Comparison of ENCODE assay signal across 19 mouse cellular contexts in the genomic region with DNA sequence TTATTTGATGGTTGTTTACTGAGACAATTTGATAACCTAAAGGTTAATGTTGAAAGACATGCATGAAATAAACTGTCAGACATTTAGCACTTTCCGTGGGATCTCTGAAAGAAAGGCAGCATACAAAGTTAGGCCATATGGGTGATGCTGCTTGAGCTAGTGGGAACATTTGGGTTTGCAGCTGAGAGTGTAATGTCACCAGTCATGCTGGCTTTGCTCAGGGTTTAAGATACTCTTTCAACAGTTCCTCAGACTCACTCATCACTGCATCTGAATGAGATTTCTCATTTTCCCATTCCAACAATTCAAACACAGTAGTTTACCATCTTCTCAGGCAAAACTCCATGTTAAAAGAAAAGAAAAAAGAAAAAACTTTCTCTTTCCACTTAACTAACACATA.
A peak's percentile ranks its signal among the peaks of the same experiment; 100 is the strongest.
DNase-seq lines count a peak whose midpoint lies in the region; ATAC-seq lines count a peak whose summit lies in the region.
"Had no signal": no experiment of that assay in that cellular context is flagged by ENCODE, and none has a peak within 500 bp of the region (broad histone marks: within the 10 kb centered on the region; RNA-seq: fewer than 3 reads in every experiment).

No protein-coding gene starts in this region.

- H3K4me2 ChIP-seq in forebrain, embryonic 16.5 days (ENCODE audit: low read length): no peak overlapping the region
- no peak overlapping the region for H3K4me2 ChIP-seq in forebrain, embryonic 14.5 days (ENCODE audit: low read length)
- H3K4me2 ChIP-seq: forebrain, embryonic 15.5 days; heart, embryonic 11.5 days; hindbrain, embryonic 12.5 days; hindbrain, embryonic 15.5 days had no signal

- DNase-seq in forebrain, embryonic 14.5 days (ENCODE audit: low spot score): no peak
- DNase-seq in layer of hippocampus, adult 8-10 months (ENCODE audit: low spot score in 2 of 2): peak; percentile 2 to 3
- no peak for DNase-seq in layer of hippocampus, postnatal 25 days (ENCODE audit: extremely low spot score in 1 of 2, low spot score in 1 of 2)
- peak; percentile 6 for DNase-seq in layer of hippocampus, adult 9-11 months
- no peak for DNase-seq in thymus, postnatal 0 days (ENCODE audit: low spot score)
- DNase-seq: adrenal gland, postnatal 10 days; adrenal gland, postnatal 36 days; cerebellum, adult 18-20 months; cerebellum, adult 9-10 months; cerebellum, postnatal 14 days; gastrocnemius, adult 2 months; gastrocnemius, postnatal 14 days; heart, adult 11 months had no signal

- H3K9me3 ChIP-seq in forebrain, embryonic 16.5 days (ENCODE audit: control insufficient read depth, low read length): no peaks in the 10 kb centered on the region
- no peaks in the 10 kb centered on the region for H3K9me3 ChIP-seq in forebrain, embryonic 14.5 days (replicated peaks; ENCODE audit: control insufficient read depth, low read length)
- H3K9me3 ChIP-seq: forebrain, embryonic 10.5 days; forebrain, embryonic 15.5 days; hindbrain, embryonic 12.5 days; hindbrain, embryonic 15.5 days had no signal

- H3K9ac ChIP-seq in forebrain, embryonic 16.5 days (replicated peaks; ENCODE audit: low read depth, low read length): no peak overlapping the region
- H3K9ac ChIP-seq in forebrain, embryonic 14.5 days (ENCODE audit: low read length): no peak overlapping the region
- H3K9ac ChIP-seq: forebrain, embryonic 15.5 days; hindbrain, embryonic 12.5 days; hindbrain, embryonic 15.5 days had no signal

- H3K4me1 ChIP-seq in forebrain, embryonic 16.5 days (replicated peaks; ENCODE audit: control insufficient read depth, insufficient read depth, low read length): no peaks in the 10 kb centered on the region
- H3K4me1 ChIP-seq in forebrain, embryonic 14.5 days (ENCODE audit: control insufficient read depth, insufficient read depth, low read length): no peaks in the 10 kb centered on the region
- H3K4me1 ChIP-seq: forebrain, embryonic 10.5 days; forebrain, embryonic 15.5 days; hindbrain, embryonic 12.5 days; hindbrain, embryonic 15.5 days had no signal

- 69% methylated on average over 1 of the region's 1 CpGs for WGBS in forebrain, embryonic 16.5 days
- 83% methylated on average over 1 of the region's 1 CpGs for WGBS in forebrain, embryonic 14.5 days

- H3K36me3 ChIP-seq in forebrain, embryonic 16.5 days (ENCODE audit: control insufficient read depth, insufficient read depth): no peaks in the 10 kb centered on the region
- H3K36me3 ChIP-seq in forebrain, embryonic 14.5 days (ENCODE audit: control insufficient read depth, insufficient read depth, low read length): no peaks in the 10 kb centered on the region
- H3K36me3 ChIP-seq: forebrain, embryonic 10.5 days; forebrain, embryonic 15.5 days; hindbrain, embryonic 12.5 days; hindbrain, embryonic 15.5 days had no signal

- no peak overlapping the region for H3K4me3 ChIP-seq in forebrain, embryonic 16.5 days (replicated peaks; ENCODE audit: low read length)
- H3K4me3 ChIP-seq in forebrain, embryonic 14.5 days (ENCODE audit: low read depth, low read length): no peak overlapping the region
- H3K4me3 ChIP-seq: forebrain, embryonic 10.5 days; forebrain, embryonic 15.5 days; gastrocnemius, adult 2 months; hindbrain, embryonic 12.5 days; hindbrain, embryonic 15.5 days had no signal

- H3K27ac ChIP-seq in forebrain, embryonic 16.5 days (ENCODE audit: low read length): no peak overlapping the region
- H3K27ac ChIP-seq in forebrain, embryonic 14.5 days (ENCODE audit: low read depth, low read length): no peak overlapping the region
- H3K27ac ChIP-seq: forebrain, embryonic 10.5 days; forebrain, embryonic 15.5 days; gastrocnemius, adult 2 months; hindbrain, embryonic 12.5 days; hindbrain, embryonic 15.5 days had no signal

- ATAC-seq in forebrain, embryonic 16.5 days: peak; percentile 66; the same call in 1 of the 2 replicates
- no peak for ATAC-seq in forebrain, embryonic 14.5 days
- ATAC-seq: forebrain, embryonic 15.5 days had no signal

- no peaks in the 10 kb centered on the region for H3K27me3 ChIP-seq in forebrain, embryonic 16.5 days (replicated peaks; ENCODE audit: control insufficient read depth, insufficient read depth, low read length)
- no peaks in the 10 kb centered on the region for H3K27me3 ChIP-seq in forebrain, embryonic 14.5 days (replicated peaks; ENCODE audit: control insufficient read depth, insufficient read depth, low read length)
- H3K27me3 ChIP-seq: forebrain, embryonic 15.5 days; hindbrain, embryonic 12.5 days; hindbrain, embryonic 15.5 days had no signal

Comparison
In these comparisons a context has a peak if more than half of its experiments do, and no peak if none do; other contexts are left out.
1. DNase-seq: peak in layer of hippocampus, adult 8-10 months (2 of 2) and layer of hippocampus, adult 9-11 months (single experiment); none in forebrain, embryonic 14.5 days (single experiment), layer of hippocampus, postnatal 25 days (0 of 2) and thymus, postnatal 0 days (single experiment).